Mouse (Mus musculus): ENCODE measurements around the gene Casp9. TPM values are rescaled to one million over a fixed set of nuclear protein-coding genes. Genes with fewer than 3 reads are reported as not detected.

The Casp9 gene
- polyA plus RNA-seq, 1 experiment = 19.0 TPM

- no peak for TF ChIP-seq POLR2A (IDR thresholded peaks at IDR 0.05; ENCODE audit: borderline replicate concordance, extremely low read depth, low read depth, low read length)
- 60% methylated on average over 6 of the region's 6 CpGs for WGBS
- Histone ChIP-seq H3K4me3 (replicated peaks; ENCODE audit: extremely low read depth, low read depth, low read length) (no peak overlapping the region), H3K4me1 (ENCODE audit: control insufficient read depth, insufficient read depth, low read length) (no peaks in the 10 kb centered on the region)
- no peak for DNase-seq
Observed at GRCm38 (mm10) chr4:141758874-141759542, 34.4 kb upstream of the Casp9 start.

GRCm38 (mm10) chr4:141760942-141761341 lies 32.5 kb upstream of the Casp9 start:
- Histone ChIP-seq H3K4me1 (ENCODE audit: control insufficient read depth, insufficient read depth, low read length) (no peaks in the 10 kb centered on the region), H3K4me3 (replicated peaks; ENCODE audit: extremely low read depth, low read depth, low read length) (no peak overlapping the region)
- WGBS = 84% methylated on average over 4 of the region's 4 CpGs
- no peak for TF ChIP-seq POLR2A (IDR thresholded peaks at IDR 0.05; ENCODE audit: borderline replicate concordance, extremely low read depth, low read depth, low read length)
- TF ChIP-seq CTCF (IDR thresholded peaks at IDR 0.05; ENCODE audit: insufficient read depth, low read length) = no peak
- no peak for DNase-seq

- WGBS = 91% methylated on average over 13 of the region's 13 CpGs
Observed at GRCm38 (mm10) chr4:141762102-141762598, 31.3 kb upstream of the Casp9 start.

GRCm38 (mm10) chr4:141763476-141763875 lies 29.9 kb upstream of the Casp9 start:
- 74% methylated on average over 12 of the region's 12 CpGs for WGBS
- Histone ChIP-seq H3K4me1 (ENCODE audit: control insufficient read depth, insufficient read depth, low read length) (0 out of 2 replicates have a peak, but pooled peaks cover 2% of the 10 kb centered on the region), H3K4me3 (replicated peaks; ENCODE audit: extremely low read depth, low read depth, low read length) (no peak overlapping the region)
- no peak for DNase-seq
- no peak for TF ChIP-seq POLR2A (IDR thresholded peaks at IDR 0.05; ENCODE audit: borderline replicate concordance, extremely low read depth, low read depth, low read length)
- TF ChIP-seq CTCF (IDR thresholded peaks at IDR 0.05; ENCODE audit: insufficient read depth, low read length) = no peak

More at GRCm38 (mm10) chr4:141762102-141762598, 31.3 kb upstream of the Casp9 start:
- H3K4me3 ChIP-seq (replicated peaks; ENCODE audit: extremely low read depth, low read depth, low read length) = no peak overlapping the region
- H3K4me1 ChIP-seq (ENCODE audit: control insufficient read depth, insufficient read depth, low read length) = 0 out of 2 replicates have a peak, but pooled peaks cover 2% of the 10 kb centered on the region
- no peak for TF ChIP-seq POLR2A (IDR thresholded peaks at IDR 0.05; ENCODE audit: borderline replicate concordance, extremely low read depth, low read depth, low read length)
- TF ChIP-seq CTCF (IDR thresholded peaks at IDR 0.05; ENCODE audit: insufficient read depth, low read length) = no peak
- no peak for DNase-seq

GRCm38 (mm10) chr4:141765008-141765407 lies 28.4 kb upstream of the Casp9 start:
- Histone ChIP-seq H3K4me1 (ENCODE audit: control insufficient read depth, insufficient read depth, low read length) (0 out of 2 replicates have a peak, but pooled peaks cover 2% of the 10 kb centered on the region), H3K4me3 (replicated peaks; ENCODE audit: extremely low read depth, low read depth, low read length) (no peak overlapping the region)
- no peak for DNase-seq
- 90% methylated on average over 3 of the region's 3 CpGs for WGBS
- no peak for TF ChIP-seq POLR2A (IDR thresholded peaks at IDR 0.05; ENCODE audit: borderline replicate concordance, extremely low read depth, low read depth, low read length)
- no peak for TF ChIP-seq CTCF (IDR thresholded peaks at IDR 0.05; ENCODE audit: insufficient read depth, low read length)

GRCm38 (mm10) chr4:141766316-141766667 lies 27.1 kb upstream of the Casp9 start:
- TF ChIP-seq POLR2A (IDR thresholded peaks at IDR 0.05; ENCODE audit: borderline replicate concordance, extremely low read depth, low read depth, low read length) = no peak
- TF ChIP-seq CTCF (IDR thresholded peaks at IDR 0.05; ENCODE audit: insufficient read depth, low read length) = no peak
- 63% methylated on average over 8 of the region's 8 CpGs for WGBS
- Histone ChIP-seq H3K4me3 (replicated peaks; ENCODE audit: extremely low read depth, low read depth, low read length) (no peak overlapping the region), H3K4me1 (ENCODE audit: control insufficient read depth, insufficient read depth, low read length) (0 out of 2 replicates have a peak, but pooled peaks cover 2% of the 10 kb centered on the region)
- DNase-seq = no peak

- 0 out of 2 replicates have a peak, but pooled peaks cover 2% of the 10 kb centered on the region for H3K4me1 ChIP-seq (ENCODE audit: control insufficient read depth, insufficient read depth, low read length)
- DNase-seq = no peak
- WGBS = 37% methylated on average over 19 of the region's 19 CpGs
- TF ChIP-seq CTCF (IDR thresholded peaks at IDR 0.05; ENCODE audit: insufficient read depth, low read length) (no peak), POLR2A (IDR thresholded peaks at IDR 0.05; ENCODE audit: borderline replicate concordance, extremely low read depth, low read depth, low read length) (no peak)
- H3K4me3 ChIP-seq (replicated peaks; ENCODE audit: extremely low read depth, low read depth, low read length) = no peak overlapping the region
Observed at GRCm38 (mm10) chr4:141766668-141767352, 26.6 kb upstream of the Casp9 start.

- no peak overlapping the region for H3K4me3 ChIP-seq (replicated peaks; ENCODE audit: extremely low read depth, low read depth, low read length)
- DNase-seq = peak; percentile 33
- H3K4me1 ChIP-seq (ENCODE audit: control insufficient read depth, insufficient read depth, low read length) = 0 out of 2 replicates have a peak, but pooled peaks cover 2% of the 10 kb centered on the region
- WGBS = 59% methylated on average over 19 of the region's 19 CpGs
- no peak for TF ChIP-seq CTCF (IDR thresholded peaks at IDR 0.05; ENCODE audit: insufficient read depth, low read length)
- TF ChIP-seq POLR2A (IDR thresholded peaks at IDR 0.05; ENCODE audit: borderline replicate concordance, extremely low read depth, low read depth, low read length) = peak; percentile 19; the same call in 1 of the 2 replicates
Observed at GRCm38 (mm10) chr4:141767353-141768036, 25.9 kb upstream of the Casp9 start.

- WGBS = 70% methylated on average over 8 of the region's 8 CpGs
- H3K4me1 ChIP-seq (ENCODE audit: control insufficient read depth, insufficient read depth, low read length) = 0 out of 2 replicates have a peak, but pooled peaks cover 2% of the 10 kb centered on the region
- TF ChIP-seq CTCF (IDR thresholded peaks at IDR 0.05; ENCODE audit: insufficient read depth, low read length) = no peak
- no peak for TF ChIP-seq POLR2A (IDR thresholded peaks at IDR 0.05; ENCODE audit: borderline replicate concordance, extremely low read depth, low read depth, low read length)
- no peak overlapping the region for H3K4me3 ChIP-seq (replicated peaks; ENCODE audit: extremely low read depth, low read depth, low read length)
- DNase-seq = no peak
Observed at GRCm38 (mm10) chr4:141769501-141770160, 23.8 kb upstream of the Casp9 start.

Data from lung, adult 2 months (tissue).